Mouse (Mus musculus) midbrain, embryonic 10.5 days (tissue): ENCODE measurements around the gene 4933425L06Rik. TPM values are rescaled to one million over a fixed set of nuclear protein-coding genes. Genes with fewer than 3 reads are reported as not detected.

Experiments used
- DNase-seq: peaks from one replicate; pipeline ENCODE4 v3.0.0-alpha.2; 2017; ENCODE audit warnings: low spot score
- H3K27ac ChIP-seq: fragments of 300-500 bp; sonication (generic); replicated peaks from 2 replicates; pipeline ENCODE4 v1.5.1; 2016; ENCODE audit warnings: mild to moderate bottlenecking
- H3K27me3 ChIP-seq: fragments of 300-500 bp; sonication (generic); 2 replicates; pipeline ENCODE4 v1.6.1; 2016; ENCODE audit warnings: low read depth, mild to moderate bottlenecking; ENCODE audit not compliant: poor library complexity, severe bottlenecking
- H3K36me3 ChIP-seq: fragments of 300-500 bp; sonication (generic); 2 replicates; pipeline ENCODE4 v1.6.1; 2016; ENCODE audit warnings: mild to moderate bottlenecking, moderate library complexity
- H3K4me1 ChIP-seq: fragments of 300-500 bp; sonication (generic); 2 replicates; pipeline ENCODE4 v1.6.1; 2016
- H3K4me3 ChIP-seq: fragments of 300-500 bp; sonication (generic); 2 replicates; pipeline ENCODE4 v1.5.1; 2016; ENCODE audit warnings: mild to moderate bottlenecking, moderate library complexity
- H3K9me3 ChIP-seq: fragments of 300-500 bp; sonication (generic); replicated peaks from 2 replicates; pipeline ENCODE4 v1.6.1; 2016; ENCODE audit warnings: mild to moderate bottlenecking
- WGBS: fragments of 180-500 bp; shearing (Covaris S2); methylation state at CpG from one replicate; pipeline ENCODE4 v1.1.7; 2016; 5-methylcytosine and 5-hydroxymethylcytosine counted together
- polyA plus RNA-seq: library from polyadenylated mRNA; unstranded; fragments of >200 nt; fragmentation: Nextera tagmentation; extraction: Ambion mirVana; gene quantifications from 2 replicates; pipeline ENCODE4 v1.2.1, GENCODE M21; 2016

4933425L06Rik gene
- polyA plus RNA-seq, 1 experiment from 2014 or later, result not detected

DNA sequence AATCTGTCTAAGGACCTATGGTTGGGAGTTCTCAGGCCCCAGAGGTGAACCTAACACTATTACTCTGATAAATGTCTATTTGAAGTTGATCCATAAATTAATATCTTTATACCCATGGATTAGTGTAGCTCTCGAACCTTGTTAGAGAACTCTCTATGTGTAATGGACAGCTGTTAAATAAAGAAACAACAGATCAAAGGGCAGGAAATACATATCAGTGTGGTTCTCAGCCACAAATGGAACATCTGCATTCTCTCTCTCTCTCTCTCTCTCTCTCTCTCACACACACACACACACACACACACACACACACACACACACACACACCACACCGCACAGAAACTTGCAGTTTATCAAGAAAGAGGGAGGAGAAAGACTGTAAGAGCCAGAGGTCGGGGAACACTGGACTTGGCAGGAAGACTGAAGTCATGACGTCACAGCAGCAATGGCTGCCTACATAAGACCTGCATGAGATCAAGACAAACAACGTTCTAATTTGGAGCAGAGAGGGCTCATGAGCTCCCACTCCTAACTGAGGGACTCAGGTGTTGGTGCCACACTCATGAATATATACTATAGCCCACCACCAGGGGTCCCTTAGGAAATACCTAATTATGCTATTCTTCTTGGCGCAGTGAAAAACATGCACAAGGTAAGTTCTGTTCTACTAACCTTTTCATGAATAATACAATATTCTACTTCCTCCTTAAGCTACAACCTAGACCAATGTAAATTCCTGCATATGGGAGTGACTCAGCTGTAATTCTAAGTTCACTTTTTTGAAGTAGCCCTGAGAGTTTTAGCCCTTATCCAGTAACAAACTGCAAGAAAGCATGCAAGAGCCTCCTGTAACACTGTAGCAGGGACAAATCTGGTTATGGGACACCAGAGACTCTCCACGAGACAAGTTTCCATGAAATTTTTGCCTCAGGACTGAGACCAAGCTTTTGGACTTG, 14.8 kb upstream of the 4933425L06Rik start:
- Histone ChIP-seq H3K4me1 (no peaks in the 10 kb centered on the region), H3K9me3 (no peaks in the 10 kb centered on the region), H3K36me3 (no peaks in the 10 kb centered on the region), H3K4me3 (no peak overlapping the region), H3K27me3 (no peaks in the 10 kb centered on the region), H3K27ac (no peak overlapping the region)
- WGBS, result 78% methylated on average over 7 of the region's 7 CpGs
- no peak for DNase-seq

DNA sequence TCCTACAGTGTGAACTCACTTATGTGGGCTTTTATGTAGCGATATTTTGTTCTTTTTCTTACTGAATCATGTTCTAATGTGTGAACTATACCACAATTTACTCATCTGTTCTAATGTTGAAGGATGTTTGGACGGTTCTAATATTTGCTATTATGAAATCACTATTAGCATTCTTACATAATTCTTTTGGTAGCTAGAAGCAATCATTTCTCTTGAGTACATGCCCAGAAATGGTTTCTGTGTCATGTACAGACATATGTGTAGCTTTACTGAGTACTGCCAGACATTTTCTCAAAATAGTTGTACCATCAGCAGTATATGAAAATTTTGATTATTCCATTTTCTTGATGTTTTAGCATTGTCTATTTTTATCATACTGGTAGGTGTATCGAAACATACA, 7.4 kb downstream of the 4933425L06Rik start:
- WGBS, result 88% methylated on average over 3 of the region's 3 CpGs
- H3K4me1 ChIP-seq, result no peaks in the 10 kb centered on the region

DNA sequence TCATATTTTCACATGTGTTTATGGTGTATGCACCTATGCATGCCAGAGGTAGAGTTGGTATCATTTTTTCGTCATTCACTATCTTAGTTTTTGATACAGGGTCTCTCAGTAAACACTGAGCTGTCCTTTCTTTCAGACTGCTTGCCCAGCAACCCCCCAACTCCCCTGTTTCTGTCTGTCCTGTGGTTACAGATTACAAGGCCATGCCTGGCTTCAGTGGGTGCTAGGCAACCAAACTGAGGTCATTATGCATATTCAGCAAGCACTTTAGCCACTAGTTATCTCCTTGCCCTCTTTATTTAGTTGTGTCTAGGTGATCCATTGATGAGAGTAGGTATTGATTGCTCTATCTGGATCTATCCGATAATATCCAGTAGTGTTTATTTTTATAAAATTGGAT, 14.4 kb downstream of the 4933425L06Rik start:
- Histone ChIP-seq H3K36me3 (no peaks in the 10 kb centered on the region), H3K4me1 (peaks cover 6% of the 10 kb centered on the region; the same call in 1 of the 2 replicates), H3K27me3 (no peaks in the 10 kb centered on the region), H3K4me3 (no peak overlapping the region), H3K9me3 (no peaks in the 10 kb centered on the region), H3K27ac (no peak overlapping the region)
- WGBS, result 79% methylated on average over 2 of the region's 2 CpGs
- peak; percentile 19 for DNase-seq

More for the DNA sequence above, 7.4 kb downstream of the 4933425L06Rik start:
- Histone ChIP-seq H3K9me3 (no peaks in the 10 kb centered on the region), H3K27me3 (no peaks in the 10 kb centered on the region), H3K27ac (no peak overlapping the region), H3K4me3 (no peak overlapping the region), H3K36me3 (no peaks in the 10 kb centered on the region)
- DNase-seq, result no peak

DNA sequence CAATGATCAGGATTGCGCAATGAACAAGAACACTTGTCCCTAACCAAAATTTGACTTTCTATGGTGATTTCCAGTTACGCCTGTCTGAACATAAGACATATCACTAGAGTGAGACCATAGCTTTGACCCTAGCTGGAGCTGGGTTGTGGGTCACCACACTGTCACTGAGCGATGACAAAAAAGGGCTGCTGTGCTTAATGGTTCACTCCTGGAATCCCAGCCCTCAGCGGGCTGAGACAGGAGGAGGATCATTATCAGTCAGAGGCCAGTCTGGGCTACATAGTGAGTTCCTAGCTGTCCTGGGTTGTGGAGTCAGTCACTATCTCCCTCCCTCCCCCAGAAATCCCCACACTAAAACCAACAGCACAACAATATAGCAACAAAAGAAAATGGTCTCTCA, 18.8 kb downstream of the 4933425L06Rik start:
- WGBS, result 78% methylated on average over 4 of the region's 4 CpGs
- Histone ChIP-seq H3K36me3 (no peaks in the 10 kb centered on the region), H3K27me3 (no peaks in the 10 kb centered on the region), H3K27ac (no peak overlapping the region), H3K4me1 (peaks cover 6% of the 10 kb centered on the region; the same call in 1 of the 2 replicates), H3K9me3 (no peaks in the 10 kb centered on the region), H3K4me3 (no peak overlapping the region)
- DNase-seq, result no peak

DNA sequence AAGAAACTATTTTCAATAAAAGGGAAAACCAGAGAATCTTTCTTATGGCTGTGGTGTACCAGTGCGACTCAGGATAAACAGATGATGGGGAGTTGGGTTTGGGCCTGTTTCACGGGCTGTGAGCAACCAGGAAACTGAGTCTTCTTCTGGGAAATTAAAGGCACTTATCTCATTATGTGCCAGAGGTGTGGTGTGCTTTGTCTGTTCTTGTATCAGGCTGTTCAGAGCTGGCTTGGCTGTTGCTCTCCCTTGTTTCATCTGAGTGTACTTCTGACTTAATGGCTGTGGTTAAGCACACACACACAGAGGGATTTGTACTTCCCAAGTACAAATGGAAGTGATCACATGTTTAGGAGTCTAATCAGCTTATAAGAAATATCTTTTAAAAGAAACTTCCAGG, 22.5 kb downstream of the 4933425L06Rik start:
- H3K4me3 ChIP-seq, result no peak overlapping the region
- H3K9me3 ChIP-seq, result no peaks in the 10 kb centered on the region
- no peaks in the 10 kb centered on the region for H3K27me3 ChIP-seq
- no peak for DNase-seq
- H3K36me3 ChIP-seq, result no peaks in the 10 kb centered on the region
- 86% methylated on average over 2 of the region's 2 CpGs for WGBS
- no peaks in the 10 kb centered on the region for H3K4me1 ChIP-seq
- no peak overlapping the region for H3K27ac ChIP-seq

DNA sequence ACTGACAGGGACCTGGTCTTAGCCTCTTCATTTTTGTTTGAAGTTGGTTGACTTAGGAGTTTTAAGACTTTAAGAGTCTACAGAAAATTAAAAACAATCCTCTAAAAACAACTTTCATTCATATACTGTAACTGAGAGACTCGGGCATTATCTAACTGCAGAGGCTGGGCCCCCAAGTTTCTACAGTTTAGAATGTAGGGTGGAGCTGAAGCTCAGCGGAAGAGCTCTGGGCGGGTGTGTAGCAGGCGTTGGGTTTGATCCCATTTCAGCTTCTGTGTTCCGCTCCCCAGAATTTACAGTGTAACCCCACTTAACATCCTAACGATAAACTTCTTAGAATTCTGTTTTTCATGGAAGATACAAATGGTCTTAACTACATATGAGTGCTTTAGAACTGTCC, 29.7 kb downstream of the 4933425L06Rik start:
- WGBS, result 93% methylated on average over 6 of the region's 6 CpGs
- Histone ChIP-seq H3K36me3 (no peaks in the 10 kb centered on the region), H3K27me3 (no peaks in the 10 kb centered on the region), H3K4me3 (no peak overlapping the region), H3K9me3 (no peaks in the 10 kb centered on the region), H3K27ac (no peak overlapping the region), H3K4me1 (no peaks in the 10 kb centered on the region)
- no peak for DNase-seq

DNA sequence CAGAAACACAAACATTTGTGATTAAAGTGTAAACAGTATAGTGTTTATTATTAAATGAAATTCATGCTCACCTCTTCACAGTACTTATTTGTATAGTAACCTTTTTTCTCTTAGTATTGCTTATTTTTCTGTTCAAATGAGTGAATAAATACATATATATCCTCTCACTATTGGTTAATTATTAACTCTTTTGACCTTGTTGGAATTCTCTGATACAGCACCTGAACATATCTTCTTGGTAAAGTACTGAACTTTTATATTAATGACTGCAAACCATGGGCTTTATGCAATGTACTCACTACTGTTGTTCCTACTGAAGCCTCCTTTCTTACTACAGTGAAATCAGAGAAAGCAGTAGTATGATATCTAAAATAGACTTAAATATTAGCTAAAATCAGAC, 39.7 kb downstream of the 4933425L06Rik start:
- no peak for DNase-seq
- Histone ChIP-seq H3K27me3 (no peaks in the 10 kb centered on the region), H3K36me3 (no peaks in the 10 kb centered on the region), H3K4me1 (no peaks in the 10 kb centered on the region), H3K4me3 (no peak overlapping the region), H3K9me3 (no peaks in the 10 kb centered on the region), H3K27ac (no peak overlapping the region)

DNA sequence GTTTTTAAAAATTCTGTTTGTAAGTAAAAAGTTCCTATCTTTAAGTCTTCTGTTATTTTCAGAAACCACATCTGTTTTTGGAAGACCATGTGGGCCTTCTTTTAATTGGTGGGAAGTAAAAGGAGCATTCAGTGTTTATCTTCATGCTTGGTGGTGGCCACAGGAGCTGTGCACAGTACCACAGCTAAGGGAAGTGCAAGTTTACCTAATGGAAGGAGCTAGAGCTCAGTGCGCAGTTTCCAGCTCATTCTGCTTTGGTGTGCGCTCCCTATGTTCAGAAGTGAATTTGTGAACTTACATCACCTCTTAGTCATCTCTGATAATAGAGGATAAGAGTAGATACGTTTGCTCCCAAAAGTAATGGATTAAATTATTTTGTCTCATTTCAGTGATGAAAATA, 40.2 kb downstream of the 4933425L06Rik start:
- 91% methylated on average over 3 of the region's 3 CpGs for WGBS

DNA sequence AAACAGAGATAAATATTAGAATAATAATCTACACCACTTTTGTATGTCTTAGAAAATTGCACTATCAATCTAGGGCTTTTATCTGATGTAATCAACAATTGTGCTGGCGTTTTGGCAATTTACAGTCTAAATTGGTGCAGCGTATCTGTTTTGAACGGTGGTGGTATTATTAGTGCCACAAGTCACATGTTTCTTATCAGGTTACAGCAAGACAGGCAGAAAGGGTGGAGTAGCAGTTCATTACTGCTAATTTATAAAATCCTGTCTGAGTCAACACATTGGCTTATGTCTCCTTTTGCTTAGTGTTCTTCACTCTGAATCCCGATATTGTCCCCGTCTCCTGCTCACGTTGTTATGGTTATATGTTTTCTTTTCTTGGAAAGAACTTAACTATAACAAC, 48.2 kb downstream of the 4933425L06Rik start:
- WGBS, result 92% methylated on average over 6 of the region's 6 CpGs
- Histone ChIP-seq H3K27ac (no peak overlapping the region), H3K27me3 (no peaks in the 10 kb centered on the region), H3K36me3 (no peaks in the 10 kb centered on the region), H3K4me3 (no peak overlapping the region), H3K4me1 (no peaks in the 10 kb centered on the region), H3K9me3 (no peaks in the 10 kb centered on the region)
- no peak for DNase-seq

More for the DNA sequence above, 40.2 kb downstream of the 4933425L06Rik start:
- Histone ChIP-seq H3K4me1 (no peaks in the 10 kb centered on the region), H3K9me3 (no peaks in the 10 kb centered on the region), H3K4me3 (no peak overlapping the region), H3K36me3 (no peaks in the 10 kb centered on the region), H3K27me3 (no peaks in the 10 kb centered on the region), H3K27ac (no peak overlapping the region)
- no peak for DNase-seq

DNA sequence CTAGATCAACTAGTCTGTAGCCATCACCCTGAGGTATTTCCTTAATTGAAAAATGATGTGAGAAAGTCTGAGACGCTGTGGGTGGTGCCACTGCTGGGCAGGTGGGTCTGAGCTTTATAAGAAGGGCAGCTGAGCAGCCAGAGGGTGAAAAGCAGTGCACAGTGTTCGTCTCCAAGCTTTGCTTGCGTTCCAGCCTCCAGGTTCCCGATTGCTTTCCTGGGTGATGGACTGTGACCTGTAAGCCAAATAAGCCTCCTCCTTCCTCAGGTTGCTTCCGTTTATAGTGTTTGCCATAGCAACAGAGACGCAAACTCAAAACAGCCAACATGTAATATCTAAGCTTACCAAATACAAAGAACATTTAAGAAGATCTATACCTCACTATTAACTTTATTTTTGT, 50.4 kb downstream of the 4933425L06Rik start:
- no peak for DNase-seq
- no peak overlapping the region for H3K4me3 ChIP-seq
- H3K9me3 ChIP-seq, result no peaks in the 10 kb centered on the region
- no peaks in the 10 kb centered on the region for H3K4me1 ChIP-seq
- H3K36me3 ChIP-seq, result no peaks in the 10 kb centered on the region
- WGBS, result 84% methylated on average over 6 of the region's 6 CpGs
- H3K27me3 ChIP-seq, result no peaks in the 10 kb centered on the region
- H3K27ac ChIP-seq, result no peak overlapping the region

DNA sequence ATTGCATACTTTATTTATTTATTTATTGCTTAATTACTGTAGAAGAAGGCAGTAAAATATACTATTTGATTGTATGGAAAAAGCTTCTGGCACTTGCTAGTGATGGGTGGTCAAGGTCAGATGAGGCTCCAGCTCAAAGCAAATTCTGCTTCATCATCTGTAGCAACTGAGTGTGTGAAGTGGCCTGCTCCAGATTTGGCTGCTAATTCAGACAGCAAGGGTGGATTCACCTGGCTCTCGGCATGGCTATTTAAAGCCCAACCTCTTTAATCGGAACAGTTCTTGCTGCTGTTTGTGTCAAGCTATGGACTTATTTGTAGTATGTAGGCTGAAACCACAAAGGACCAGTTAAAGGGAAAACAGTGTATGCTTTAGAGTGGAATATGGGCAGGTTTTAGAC, 50.9 kb downstream of the 4933425L06Rik start:
- H3K27ac ChIP-seq, result no peak overlapping the region
- DNase-seq, result no peak
- no peak overlapping the region for H3K4me3 ChIP-seq
- 90% methylated on average over 2 of the region's 2 CpGs for WGBS
- no peaks in the 10 kb centered on the region for H3K4me1 ChIP-seq
- no peaks in the 10 kb centered on the region for H3K27me3 ChIP-seq
- no peaks in the 10 kb centered on the region for H3K36me3 ChIP-seq
- no peaks in the 10 kb centered on the region for H3K9me3 ChIP-seq

DNA sequence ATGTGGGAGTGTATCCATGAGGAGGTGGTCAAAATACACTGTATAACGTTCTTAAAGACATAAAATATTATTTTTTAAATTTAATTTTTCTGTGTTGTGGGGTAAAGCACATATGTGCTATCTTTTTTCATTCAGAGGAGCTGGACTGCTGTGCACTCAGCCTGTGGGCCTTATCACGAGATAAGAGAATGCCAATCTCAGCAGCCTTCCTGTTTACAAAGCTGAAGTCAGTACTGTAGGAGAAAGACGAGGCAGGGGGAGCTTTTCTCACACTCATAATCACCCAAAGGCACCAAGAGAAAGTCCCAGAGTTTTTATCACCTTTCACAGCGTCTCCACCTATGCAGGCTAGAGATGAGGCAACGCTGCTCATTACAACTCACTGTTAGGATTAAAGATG, 52.5 kb downstream of the 4933425L06Rik start:
- DNase-seq, result no peak
- H3K4me3 ChIP-seq, result no peak overlapping the region
- 75% methylated on average over 5 of the region's 5 CpGs for WGBS
- H3K27me3 ChIP-seq, result no peaks in the 10 kb centered on the region
- no peaks in the 10 kb centered on the region for H3K4me1 ChIP-seq
- no peaks in the 10 kb centered on the region for H3K9me3 ChIP-seq
- no peaks in the 10 kb centered on the region for H3K36me3 ChIP-seq
- no peak overlapping the region for H3K27ac ChIP-seq

DNA sequence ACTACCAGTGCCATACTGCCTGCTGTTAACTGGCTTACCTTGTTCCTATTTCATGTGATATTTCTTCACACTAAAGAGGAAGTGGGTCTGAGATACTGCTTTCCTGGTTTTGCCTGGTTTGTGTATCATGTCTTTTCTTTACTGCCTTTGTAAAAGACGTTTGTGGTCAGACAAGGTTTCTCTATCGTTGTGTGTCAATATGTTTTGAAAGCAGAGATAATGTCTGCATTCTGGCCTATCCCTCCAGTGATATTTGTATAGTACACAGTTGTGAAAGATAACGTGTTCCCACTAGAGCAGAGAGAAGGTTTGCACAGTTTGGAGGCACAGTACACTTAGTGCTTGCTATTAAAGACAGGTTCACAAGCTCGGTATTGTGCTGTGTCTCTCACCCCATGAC, 58.0 kb downstream of the 4933425L06Rik start:
- 79% methylated on average over 4 of the region's 4 CpGs for WGBS
- Histone ChIP-seq H3K27me3 (no peaks in the 10 kb centered on the region), H3K4me3 (no peak overlapping the region), H3K36me3 (no peaks in the 10 kb centered on the region), H3K27ac (no peak overlapping the region), H3K9me3 (no peaks in the 10 kb centered on the region), H3K4me1 (no peaks in the 10 kb centered on the region)
- DNase-seq, result no peak
